Mouse (Mus musculus): ENCODE measurements at regions not wholly inside any gene's neighbourhood (a gene's known extent, or its start where the extent isn't known, plus 50 kb on each side); places are given as distances from the start of the nearest gene placed in this dataset.
A peak's percentile ranks its signal among the peaks of the same experiment; 100 is the strongest.

DNA sequence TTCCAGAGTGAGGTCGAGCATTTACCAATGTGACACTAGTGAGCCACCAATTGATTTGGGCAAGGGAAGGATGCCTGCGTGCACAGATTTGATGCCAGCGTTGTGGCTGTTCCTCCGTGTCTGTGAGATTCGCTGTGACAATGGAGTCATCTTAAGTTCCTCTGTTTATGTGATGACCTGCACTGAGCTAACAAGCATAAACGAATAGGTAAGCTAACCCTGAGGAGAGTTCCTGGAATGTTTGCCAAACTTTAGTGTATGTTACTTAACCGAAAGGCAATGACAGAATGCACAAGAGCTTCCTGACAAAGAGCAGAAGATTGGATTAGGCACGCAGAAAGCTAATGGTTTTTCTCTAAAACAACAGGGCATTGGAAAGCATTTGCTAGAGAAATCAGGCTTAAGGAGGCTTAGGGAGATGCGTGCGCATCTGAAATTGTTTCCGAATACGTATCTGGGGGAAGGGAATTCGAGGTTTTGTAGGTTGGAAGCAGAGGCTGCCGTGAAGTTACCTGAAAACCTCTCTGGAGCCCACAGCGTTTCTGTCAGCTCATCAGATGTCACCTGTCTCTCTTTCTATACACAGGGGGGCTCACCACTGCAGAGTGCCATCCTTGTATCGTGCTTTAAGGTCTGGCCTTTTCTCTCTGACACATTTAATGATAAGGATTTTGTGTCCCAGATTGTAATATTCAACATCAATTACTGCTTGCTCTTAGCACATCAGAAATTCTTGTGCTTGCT is 191.9 kb upstream of the Dkk2 start:
- H3K27me3 ChIP-seq (ENCODE audit: control insufficient read depth, insufficient read depth, insufficient read length) = no peaks in the 10 kb centered on the region
- H3K4me3 ChIP-seq = no peak overlapping the region
- no peak overlapping the region for H3ac ChIP-seq (ENCODE audit: control insufficient read depth, insufficient read length)
- no peaks in the 10 kb centered on the region for H3K36me3 ChIP-seq (ENCODE audit: control insufficient read depth, insufficient read depth)
- H3K4me2 ChIP-seq (ENCODE audit: low read depth) = no peak overlapping the region
- no peaks in the 10 kb centered on the region for H3K79me2 ChIP-seq (ENCODE audit: control insufficient read depth, insufficient read depth)
- TF ChIP-seq TCF3 (IDR thresholded peaks at IDR 0.05; ENCODE audit: insufficient read length, low read depth) (no peak), POLR2A (IDR thresholded peaks at IDR 0.05; ENCODE audit: insufficient read length, low read depth) (no peak)

DNA sequence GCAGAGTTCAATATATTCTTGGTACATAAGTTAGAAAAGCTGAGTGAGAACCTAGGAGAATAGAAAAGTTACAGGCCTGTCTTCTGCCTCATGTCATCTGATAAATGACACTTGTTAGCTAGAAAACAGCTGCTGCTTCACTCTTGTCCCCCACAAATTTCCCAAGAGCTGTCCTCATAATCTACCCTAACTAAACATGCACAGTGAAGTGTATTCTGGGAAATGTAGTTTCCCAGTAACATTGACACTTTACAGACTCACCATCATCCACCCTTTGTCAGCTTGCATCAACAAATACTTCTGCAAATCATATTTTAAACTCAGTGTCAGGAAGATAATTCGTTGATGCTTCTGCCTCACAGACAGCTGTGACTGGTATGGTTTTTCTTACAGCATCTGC is 190.0 kb upstream of the Dkk2 start:
- no peaks in the 10 kb centered on the region for H3K79me2 ChIP-seq (ENCODE audit: control insufficient read depth, insufficient read depth)
- TF ChIP-seq TCF3 (IDR thresholded peaks at IDR 0.05; ENCODE audit: insufficient read length, low read depth) = no peak
- TF ChIP-seq CEBPB (IDR thresholded peaks at IDR 0.05; ENCODE audit: insufficient read depth, poor library complexity, severe bottlenecking) = no peak
- no peak for TF ChIP-seq REST (IDR thresholded peaks at IDR 0.05; ENCODE audit: insufficient read depth, insufficient read length)
- H3K36me3 ChIP-seq (ENCODE audit: control insufficient read depth, insufficient read depth) = no peaks in the 10 kb centered on the region
- no peak overlapping the region for H3K4me2 ChIP-seq (ENCODE audit: low read depth)
- no peaks in the 10 kb centered on the region for H3K27me3 ChIP-seq (ENCODE audit: control insufficient read depth, insufficient read depth, insufficient read length)
- H3K4me3 ChIP-seq = no peak overlapping the region
- H3ac ChIP-seq (ENCODE audit: control insufficient read depth, insufficient read length) = no peak overlapping the region

DNA sequence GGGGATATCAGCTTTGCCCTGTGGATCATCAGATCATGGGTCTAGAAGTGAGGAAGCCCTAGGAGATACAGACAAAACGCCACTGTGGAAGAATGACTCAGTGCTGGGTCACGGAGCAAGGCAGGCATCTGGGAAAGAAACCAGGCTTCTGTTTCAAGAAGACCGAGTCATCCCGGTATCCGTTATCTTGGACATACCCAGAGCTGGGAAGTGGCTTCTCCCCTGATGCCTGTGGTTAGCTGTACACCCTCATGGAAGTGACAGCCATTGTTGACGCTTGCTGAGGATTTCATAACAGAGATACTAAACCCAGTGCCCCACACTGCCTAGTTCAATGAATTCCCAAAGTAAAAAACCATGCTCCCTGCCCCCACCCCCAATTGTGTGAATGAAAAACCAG is 171.6 kb upstream of the Dkk2 start:
- Histone ChIP-seq H3K79me2 (ENCODE audit: control insufficient read depth, insufficient read depth) (no peaks in the 10 kb centered on the region), H3K27me3 (ENCODE audit: control insufficient read depth, insufficient read depth, insufficient read length) (no peaks in the 10 kb centered on the region), H3K4me3 (no peak overlapping the region), H3ac (ENCODE audit: control insufficient read depth, insufficient read length) (no peak overlapping the region), H3K4me2 (ENCODE audit: low read depth) (peak overlapping the region; percentile 64), H3K36me3 (ENCODE audit: control insufficient read depth, insufficient read depth) (no peaks in the 10 kb centered on the region)
- peak; percentile 68; the same call in 1 of the 2 replicates for TF ChIP-seq CEBPB (IDR thresholded peaks at IDR 0.05; ENCODE audit: insufficient read depth, poor library complexity, severe bottlenecking)
- no peak for TF ChIP-seq E2F4 (IDR thresholded peaks at IDR 0.05; ENCODE audit: insufficient read depth)

DNA sequence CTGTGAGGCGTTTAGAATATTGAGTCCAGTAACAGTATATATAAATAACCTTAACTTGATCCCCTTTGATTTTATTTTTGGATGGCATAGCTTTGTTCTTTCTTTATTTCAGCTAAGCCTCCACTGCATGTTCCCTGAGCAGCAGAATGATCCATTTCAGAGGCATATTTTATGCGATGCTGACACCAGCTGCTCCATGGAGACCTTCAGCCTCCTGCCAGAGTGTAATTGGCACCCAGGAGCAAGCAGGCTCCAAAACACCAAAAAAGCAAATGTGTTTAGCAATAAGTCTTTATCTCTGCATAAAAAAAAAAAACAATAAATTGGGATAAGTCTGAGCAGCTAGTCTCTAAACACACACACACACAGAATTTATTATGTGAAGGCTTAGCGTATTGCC is 170.7 kb upstream of the Dkk2 start:
- no peak for TF ChIP-seq E2F4 (IDR thresholded peaks at IDR 0.05; ENCODE audit: insufficient read depth)
- peak in 1 of 3 experiments; percentile 15 for TF ChIP-seq MYOD1 (IDR thresholded peaks at IDR 0.05; ENCODE audit: control insufficient read depth in 1 of 3, insufficient read length in 2 of 3, low read depth in 2 of 3)
- TF ChIP-seq USF1 (IDR thresholded peaks at IDR 0.05; ENCODE audit: low read depth) = no peak
- no peak for TF ChIP-seq MAX (IDR thresholded peaks at IDR 0.05; ENCODE audit: low read depth)
- no peak for TF ChIP-seq TCF3 (IDR thresholded peaks at IDR 0.05; ENCODE audit: insufficient read length, low read depth)
- H3K4me3 ChIP-seq = no peak overlapping the region
- no peaks in the 10 kb centered on the region for H3K36me3 ChIP-seq (ENCODE audit: control insufficient read depth, insufficient read depth)
- peak overlapping the region; percentile 64 for H3K4me2 ChIP-seq (ENCODE audit: low read depth)
- H3K79me2 ChIP-seq (ENCODE audit: control insufficient read depth, insufficient read depth) = no peaks in the 10 kb centered on the region
- no peaks in the 10 kb centered on the region for H3K27me3 ChIP-seq (ENCODE audit: control insufficient read depth, insufficient read depth, insufficient read length)
- no peak overlapping the region for H3ac ChIP-seq (ENCODE audit: control insufficient read depth, insufficient read length)

DNA sequence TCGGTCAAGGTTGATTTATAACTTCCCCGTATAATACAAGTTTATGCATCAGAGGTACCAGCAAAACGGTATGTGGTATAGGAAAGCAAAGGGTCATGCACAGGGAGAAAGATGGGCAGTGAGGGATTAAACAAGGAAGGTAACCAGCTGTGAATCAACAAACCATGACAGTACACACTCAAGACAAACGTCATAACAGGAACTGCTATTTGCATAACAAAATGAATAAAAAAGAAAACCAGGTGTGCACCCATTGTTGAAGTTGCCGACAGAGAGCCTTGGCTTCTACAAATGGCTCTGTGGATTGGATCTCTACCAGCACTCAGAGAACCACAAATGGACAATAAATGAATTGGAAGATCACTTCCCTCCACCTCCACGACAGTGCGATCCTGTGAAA is 170.1 kb upstream of the Dkk2 start:
- Histone ChIP-seq H3K27me3 (ENCODE audit: control insufficient read depth, insufficient read depth, insufficient read length) (no peaks in the 10 kb centered on the region), H3K36me3 (ENCODE audit: control insufficient read depth, insufficient read depth) (no peaks in the 10 kb centered on the region), H3ac (ENCODE audit: control insufficient read depth, insufficient read length) (no peak overlapping the region), H3K4me2 (ENCODE audit: low read depth) (no peak overlapping the region), H3K79me2 (ENCODE audit: control insufficient read depth, insufficient read depth) (no peaks in the 10 kb centered on the region), H3K4me3 (no peak overlapping the region)
- TF ChIP-seq TCF3 (IDR thresholded peaks at IDR 0.05; ENCODE audit: insufficient read length, low read depth) (no peak), MYOG (IDR thresholded peaks at IDR 0.05; ENCODE audit: control insufficient read depth in 1 of 3, insufficient read depth in 1 of 3, insufficient read length in 2 of 3, low read depth in 2 of 3) (no peak), USF1 (IDR thresholded peaks at IDR 0.05; ENCODE audit: low read depth) (no peak), TCF12 (IDR thresholded peaks at IDR 0.05; ENCODE audit: insufficient read depth, poor library complexity, severe bottlenecking) (no peak)

DNA sequence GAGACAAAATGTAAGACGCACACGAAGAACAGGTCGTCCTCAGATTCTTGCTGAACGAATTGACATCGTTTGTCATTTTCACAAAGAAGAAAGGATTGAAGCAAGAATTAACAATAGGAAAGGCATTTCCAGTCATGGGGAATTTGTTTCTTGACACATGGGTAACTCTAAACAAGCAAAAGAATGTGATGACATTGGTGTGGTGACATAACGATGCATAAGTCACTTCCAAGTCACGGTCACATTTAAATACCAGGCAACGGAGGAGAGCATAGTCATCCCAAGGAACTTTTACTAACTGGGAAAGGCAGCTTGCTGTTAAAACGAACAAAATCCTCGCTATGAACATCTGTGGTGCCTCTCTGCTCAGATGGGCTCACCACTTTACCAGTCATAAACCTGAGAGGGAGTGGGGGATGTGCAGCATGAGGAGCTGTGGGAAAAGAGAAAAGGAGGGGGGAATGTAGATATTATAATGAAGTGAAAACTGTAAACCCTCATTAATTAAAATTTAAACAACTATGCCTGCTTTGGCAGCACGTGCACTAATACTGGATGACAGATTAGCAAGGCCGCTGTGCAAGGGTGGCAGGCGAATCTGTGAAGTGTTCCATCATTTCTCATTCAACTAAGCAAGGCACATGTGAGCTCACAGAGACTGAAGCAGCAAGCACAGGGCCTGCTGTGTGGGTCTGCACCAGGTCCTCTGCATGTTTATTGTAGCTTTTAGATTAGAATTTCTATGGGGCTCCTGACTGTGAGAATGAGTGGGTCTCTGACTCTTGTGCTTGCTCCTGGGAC is 167.2 kb upstream of the Dkk2 start:
- Histone ChIP-seq H3K36me3 (ENCODE audit: control insufficient read depth, insufficient read depth) (no peaks in the 10 kb centered on the region), H3K79me2 (ENCODE audit: control insufficient read depth, insufficient read depth) (no peaks in the 10 kb centered on the region), H3K4me2 (ENCODE audit: low read depth) (no peak overlapping the region), H3K4me3 (no peak overlapping the region), H3ac (ENCODE audit: control insufficient read depth, insufficient read length) (no peak overlapping the region), H3K27me3 (ENCODE audit: control insufficient read depth, insufficient read depth, insufficient read length) (no peaks in the 10 kb centered on the region)
- TF ChIP-seq MYOG (IDR thresholded peaks at IDR 0.05; ENCODE audit: control insufficient read depth in 1 of 3, insufficient read depth in 1 of 3, insufficient read length in 2 of 3, low read depth in 2 of 3) (no peak), MAX (IDR thresholded peaks at IDR 0.05; ENCODE audit: low read depth) (no peak), POLR2A (IDR thresholded peaks at IDR 0.05; ENCODE audit: insufficient read length, low read depth) (no peak), TCF3 (IDR thresholded peaks at IDR 0.05; ENCODE audit: insufficient read length, low read depth) (no peak), POLR2AphosphoS2 (IDR thresholded peaks at IDR 0.05; ENCODE audit: insufficient read length, low read depth) (no peak), SRF (IDR thresholded peaks at IDR 0.05; ENCODE audit: control insufficient read depth, insufficient read length, low read depth) (no peak), REST (IDR thresholded peaks at IDR 0.05; ENCODE audit: insufficient read depth, insufficient read length) (no peak), TCF12 (IDR thresholded peaks at IDR 0.05; ENCODE audit: insufficient read depth, poor library complexity, severe bottlenecking) (no peak), CEBPB (IDR thresholded peaks at IDR 0.05; ENCODE audit: insufficient read depth, poor library complexity, severe bottlenecking) (no peak), E2F4 (IDR thresholded peaks at IDR 0.05; ENCODE audit: insufficient read depth) (no peak), MYOD1 (IDR thresholded peaks at IDR 0.05; ENCODE audit: control insufficient read depth in 1 of 3, insufficient read length in 2 of 3, low read depth in 2 of 3) (no peak)
